ENCODE assay signal across 20 mouse cellular contexts in the genomic region with DNA sequence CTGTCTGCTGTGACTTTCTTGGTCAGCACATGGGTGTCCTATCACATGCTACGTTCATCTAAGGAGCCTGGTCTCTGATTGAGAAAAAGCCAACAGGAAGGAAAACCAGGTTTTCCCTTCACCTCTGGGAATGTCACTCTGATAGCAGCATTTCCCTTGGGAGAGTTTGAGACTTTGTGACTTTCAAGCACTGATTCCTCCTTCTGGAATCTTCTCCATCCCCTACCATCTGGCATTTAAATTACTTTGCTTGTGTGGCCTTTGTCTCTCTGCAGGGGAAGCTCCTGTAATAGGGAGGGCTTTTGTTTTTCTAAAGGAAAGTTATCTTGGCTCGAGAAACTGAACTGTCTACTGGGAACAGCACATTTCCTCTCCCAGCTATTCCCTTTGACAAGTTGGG. TPM values are rescaled to one million over a fixed set of nuclear protein-coding genes. Genes with fewer than 3 reads are reported as not detected.
DNase-seq lines count a peak whose midpoint lies in the region; ATAC-seq lines count a peak whose summit lies in the region.
"Had no signal": no experiment of that assay in that cellular context is flagged by ENCODE, and none has a peak within 500 bp of the region (broad histone marks: within the 10 kb centered on the region; RNA-seq: fewer than 3 reads in every experiment).

No protein-coding gene starts in this region.

- no peak for ATAC-seq in liver, embryonic 15.5 days (ENCODE audit: insufficient read depth)
- no peak for ATAC-seq in heart, embryonic 14.5 days (ENCODE audit: insufficient number of reproducible peaks, insufficient read depth, low FRiP score, low read depth)
- ATAC-seq: forebrain, embryonic 16.5 days; inflammation-experienced regulatory T-cells, adult 6 months; midbrain, embryonic 16.5 days had no signal

- H3K4me1 ChIP-seq in liver, embryonic 15.5 days (replicated peaks): peaks cover 46% of the 10 kb centered on the region
- H3K4me1 ChIP-seq in heart, embryonic 14.5 days (ENCODE audit: control insufficient read depth in 2 of 2, insufficient read depth in 2 of 2, low read length in 2 of 2): peaks cover 0 to 10% of the 10 kb centered on the region in 2 experiments; a peak in 2 of 4 replicates
- H3K4me1 ChIP-seq: limb, embryonic 10.5 days had no signal

- H3K9me3 ChIP-seq in liver, embryonic 15.5 days (replicated peaks): no peaks in the 10 kb centered on the region
- H3K9me3 ChIP-seq in heart, embryonic 14.5 days (ENCODE audit: control insufficient read depth, low read length): no peaks in the 10 kb centered on the region
- H3K9me3 ChIP-seq: hindbrain, embryonic 10.5 days; limb, embryonic 10.5 days; megakaryocyte, embryonic 14.5 days had no signal

- H3K27me3 ChIP-seq in liver, embryonic 15.5 days: no peaks in the 10 kb centered on the region
- no peaks in the 10 kb centered on the region for H3K27me3 ChIP-seq in heart, embryonic 14.5 days (ENCODE audit: control insufficient read depth, insufficient read depth, low read length)
- H3K27me3 ChIP-seq: megakaryocyte, embryonic 14.5 days had no signal

- no peak overlapping the region for H3K9ac ChIP-seq in liver, embryonic 15.5 days
- H3K9ac ChIP-seq in heart, embryonic 14.5 days (ENCODE audit: low read length): no peak overlapping the region

- no peak overlapping the region for H3K4me2 ChIP-seq in liver, embryonic 15.5 days
- H3K4me2 ChIP-seq in heart, embryonic 14.5 days (ENCODE audit: low read length): no peak overlapping the region

- intact Hi-C loops in heart, postnatal 36 days (cut with DNase I): no loop called here

- H3K36me3 ChIP-seq in liver, embryonic 15.5 days (replicated peaks): peaks cover 45% of the 10 kb centered on the region
- peaks cover 26% of the 10 kb centered on the region for H3K36me3 ChIP-seq in heart, embryonic 14.5 days (ENCODE audit: control insufficient read depth, insufficient read depth, low read length)

- 73% methylated on average over 2 of the region's 2 CpGs for WGBS in liver, embryonic 15.5 days (ENCODE audit: insufficient replicate concordance)
- WGBS in heart, embryonic 14.5 days: 50% methylated on average over 2 of the region's 2 CpGs

- H3K27ac ChIP-seq in liver, embryonic 15.5 days (replicated peaks): 0 out of 2 replicates have a peak overlapping the region, but pooled peaks have one; percentile 48
- H3K27ac ChIP-seq in heart, embryonic 14.5 days (replicated peaks in 1 of 2; ENCODE audit: control insufficient read depth in 1 of 2, insufficient read depth in 1 of 2, low read depth in 2 of 2, low read length in 2 of 2): peak overlapping the region; percentile 20 to 52; a peak in 3 of 4 replicates
- H3K27ac ChIP-seq: hindbrain, embryonic 10.5 days; limb, embryonic 10.5 days had no signal

- peak; percentile 66 to 84 for DNase-seq in heart, adult 9 months (ENCODE audit: low spot score in 2 of 2)
- DNase-seq in heart, postnatal 36 days: no peak
- DNase-seq in liver: no peak
- DNase-seq in thymus, postnatal 10 days (ENCODE audit: low spot score in 2 of 2): no peak
- no peak for DNase-seq in right cerebral cortex, adult 18-20 months
- DNase-seq: adrenal gland, postnatal 10 days; cerebellum, adult 18-20 months; cerebellum, postnatal 36 days; kidney, adult 9 months; lung, postnatal 14 days; retina, postnatal 1 day had no signal

- H3K4me3 ChIP-seq in liver, embryonic 15.5 days (replicated peaks): no peak overlapping the region
- no peak overlapping the region for H3K4me3 ChIP-seq in heart, embryonic 14.5 days (ENCODE audit: control insufficient read depth in 1 of 2, insufficient read depth in 1 of 2, low read depth in 1 of 2, low read length in 2 of 2)
- H3K4me3 ChIP-seq: hindbrain, embryonic 10.5 days; limb, embryonic 10.5 days; megakaryocyte, embryonic 14.5 days had no signal

RNA-seq across cellular contexts. Expression of a gene that starts 12.3 kb away (rescaled TPM):
- 10 to 100 TPM; 16.9 to 17.8 TPM for total RNA-seq in heart, postnatal 36 days (2021)
- polyA plus RNA-seq in liver, embryonic 15.5 days (2015; fragmentation: Nextera tagmentation; extraction: Ambion mirVana): 1.1 TPM in 2 replicates
- 29.8 and 31.0 TPM in 2 replicates for polyA plus RNA-seq in heart, embryonic 14.5 days (2014; fragmentation: Nextera tagmentation; extraction: Ambion mirVana)
- total RNA-seq: MEL had no signal

RNA-seq across cellular contexts. Expression of a gene that starts 30.7 kb away (rescaled TPM):
- 100 to 1,000 TPM; 211 to 237 TPM for total RNA-seq in heart, postnatal 36 days (2021)
- polyA plus RNA-seq in liver, embryonic 15.5 days (2015; fragmentation: Nextera tagmentation; extraction: Ambion mirVana): 138 and 146 TPM in 2 replicates
- polyA plus RNA-seq in heart, embryonic 14.5 days (2014; fragmentation: Nextera tagmentation; extraction: Ambion mirVana): 275 and 293 TPM in 2 replicates

RNA-seq across cellular contexts. Expression of a gene that starts 47.1 kb away (rescaled TPM):
- total RNA-seq in heart, postnatal 36 days (2021): 10 to 100 TPM; 21.7 to 24.2 TPM
- polyA plus RNA-seq in liver, embryonic 15.5 days (2015; fragmentation: Nextera tagmentation; extraction: Ambion mirVana): 10.9 and 13.6 TPM in 2 replicates
- polyA plus RNA-seq in heart, embryonic 14.5 days (2014; fragmentation: Nextera tagmentation; extraction: Ambion mirVana): 50.6 and 52.0 TPM in 2 replicates

RNA-seq across cellular contexts. Expression of a gene that starts 59.1 kb away (rescaled TPM):
- 1 to 10 TPM; 4.2 to 6.2 TPM for total RNA-seq in heart, postnatal 36 days (2021)
- 25.9 and 26.9 TPM in 2 replicates for polyA plus RNA-seq in liver, embryonic 15.5 days (2015; fragmentation: Nextera tagmentation; extraction: Ambion mirVana)
- polyA plus RNA-seq in heart, embryonic 14.5 days (2014; fragmentation: Nextera tagmentation; extraction: Ambion mirVana): 4.8 and 5.1 TPM in 2 replicates

Comparison
In these comparisons a context has a peak if more than half of its experiments do, and no peak if none do; other contexts are left out.
1. DNase-seq: peak in heart, adult 9 months (2 of 2); none in heart, postnatal 36 days (0 of 2), liver (single experiment), thymus, postnatal 10 days (0 of 2) and right cerebral cortex, adult 18-20 months (single experiment).
2. RNA of a gene that starts 12.3 kb away (polyA plus RNA-seq): 29.8 to 31.0 TPM in heart, embryonic 14.5 days; 1.1 TPM in liver, embryonic 15.5 days; every median in the first group is over 10 times any median in the second.